Mouse (Mus musculus) midbrain, embryonic 16.5 days (tissue): ENCODE data around the gene Mettl14. TPM values are rescaled to one million over a fixed set of nuclear protein-coding genes. Genes with fewer than 3 reads are reported as not detected.

ENCODE experiments used
- ATAC-seq: fragments of 200-750 bp; cut with Nextera tagmentation; 2 replicates; pipeline ENCODE4 v1.8.0; 2017; ENCODE audit warnings: moderate TSS enrichment
- H3K27ac ChIP-seq: fragments of 300-500 bp; sonication (generic); 2 replicates; pipeline ENCODE4 v1.5.1; 2014; ENCODE audit warnings: mild to moderate bottlenecking, low read length, mixed read lengths
- H3K27me3 ChIP-seq: fragments of 300-500 bp; sonication (generic); 2 replicates; pipeline ENCODE4 v1.6.1; 2014; ENCODE audit warnings: low read depth, low read length, mixed read lengths; ENCODE audit not compliant: control insufficient read depth, insufficient read depth
- H3K36me3 ChIP-seq: fragments of 300-500 bp; sonication (generic); 2 replicates; pipeline ENCODE4 v1.6.1; 2014; ENCODE audit warnings: mild to moderate bottlenecking, low read length, moderate library complexity, mixed read lengths; ENCODE audit not compliant: control insufficient read depth, insufficient read depth
- H3K4me1 ChIP-seq: fragments of 300-500 bp; sonication (generic); 2 replicates; pipeline ENCODE4 v1.6.1; 2014; ENCODE audit warnings: mild to moderate bottlenecking, low read length, mixed read lengths; ENCODE audit not compliant: control insufficient read depth, insufficient read depth
- H3K4me2 ChIP-seq: fragments of 300-500 bp; sonication (generic); 2 replicates; pipeline ENCODE4 v1.6.1; 2014; ENCODE audit warnings: mild to moderate bottlenecking, low read length, mixed read lengths
- H3K4me3 ChIP-seq: fragments of 300-500 bp; sonication (generic); 2 replicates; pipeline ENCODE4 v1.5.1; 2014; ENCODE audit warnings: low read depth, mild to moderate bottlenecking, low read length, moderate library complexity, mixed read lengths
- H3K9ac ChIP-seq: fragments of 300-500 bp; sonication (generic); 2 replicates; pipeline ENCODE4 v1.6.1; 2014; ENCODE audit warnings: low read depth, low read length, mixed read lengths
- H3K9me3 ChIP-seq: fragments of 300-500 bp; sonication (generic); replicated peaks from 2 replicates; pipeline ENCODE4 v1.6.1; 2014; ENCODE audit warnings: mild to moderate bottlenecking, low read length, mixed read lengths; ENCODE audit not compliant: control insufficient read depth, poor library complexity, severe bottlenecking
- WGBS: fragments of 180-500 bp; shearing (Covaris S2); extraction: QIAGEN DNeasy Blood & Tissue Kit; methylation state at CpG from one replicate; pipeline ENCODE4 v1.1.7; 2014; 5-methylcytosine and 5-hydroxymethylcytosine counted together
- polyA plus RNA-seq: library from polyadenylated mRNA; unstranded; fragments of >200 nt; fragmentation: Nextera tagmentation; extraction: Ambion mirVana; gene quantifications from 2 replicates; pipeline ENCODE4 v1.2.1, GENCODE M21; 2015

The Mettl14 gene
- polyA plus RNA-seq, 1 experiment from 2014 or later: 25.5 TPM

GRCm38 (mm10) chr3:123350602-123351001, 35.3 kb downstream of the Mettl14 start:
- H3K9me3 ChIP-seq: no peaks in the 10 kb centered on the region
- H3K4me2 ChIP-seq: no peak overlapping the region
- no peaks in the 10 kb centered on the region for H3K27me3 ChIP-seq
- H3K36me3 ChIP-seq: no peaks in the 10 kb centered on the region
- no peaks in the 10 kb centered on the region for H3K4me1 ChIP-seq
- no peak overlapping the region for H3K9ac ChIP-seq
- WGBS: 85% methylated on average over 8 of the region's 8 CpGs
- no peak for ATAC-seq
- no peak overlapping the region for H3K27ac ChIP-seq
- no peak overlapping the region for H3K4me3 ChIP-seq

- no peak overlapping the region for H3K9ac ChIP-seq
- H3K36me3 ChIP-seq: no peaks in the 10 kb centered on the region
- H3K4me3 ChIP-seq: no peak overlapping the region
- no peak overlapping the region for H3K4me2 ChIP-seq
- WGBS: 93% methylated on average over 12 of the region's 12 CpGs
- no peak for ATAC-seq
- H3K27me3 ChIP-seq: no peaks in the 10 kb centered on the region
- H3K4me1 ChIP-seq: no peaks in the 10 kb centered on the region
- H3K27ac ChIP-seq: no peak overlapping the region
- no peaks in the 10 kb centered on the region for H3K9me3 ChIP-seq
Observed at GRCm38 (mm10) chr3:123348080-123348802, 37.7 kb downstream of the Mettl14 start.

GRCm38 (mm10) chr3:123343690-123344089, 42.2 kb downstream of the Mettl14 start:
- no peaks in the 10 kb centered on the region for H3K9me3 ChIP-seq
- H3K36me3 ChIP-seq: no peaks in the 10 kb centered on the region
- WGBS: 87% methylated on average over 6 of the region's 6 CpGs
- H3K27me3 ChIP-seq: no peaks in the 10 kb centered on the region
- no peaks in the 10 kb centered on the region for H3K4me1 ChIP-seq
- no peak overlapping the region for H3K4me2 ChIP-seq
- H3K27ac ChIP-seq: no peak overlapping the region
- no peak overlapping the region for H3K9ac ChIP-seq
- no peak for ATAC-seq
- H3K4me3 ChIP-seq: no peak overlapping the region

- Histone ChIP-seq H3K4me2 (no peak overlapping the region), H3K9ac (no peak overlapping the region), H3K36me3 (no peaks in the 10 kb centered on the region), H3K4me3 (no peak overlapping the region), H3K27me3 (no peaks in the 10 kb centered on the region), H3K4me1 (no peaks in the 10 kb centered on the region), H3K27ac (no peak overlapping the region), H3K9me3 (no peaks in the 10 kb centered on the region)
- WGBS: 90% methylated on average over 2 of the region's 2 CpGs
- no peak for ATAC-seq
Observed at GRCm38 (mm10) chr3:123341049-123341448, 44.9 kb downstream of the Mettl14 start.

GRCm38 (mm10) chr3:123338666-123339195, 47.2 kb downstream of the Mettl14 start:
- WGBS: 75% methylated on average over 12 of the region's 12 CpGs
- ATAC-seq: no peak
- H3K4me2 ChIP-seq: no peak overlapping the region
- no peaks in the 10 kb centered on the region for H3K27me3 ChIP-seq
- H3K27ac ChIP-seq: no peak overlapping the region
- H3K36me3 ChIP-seq: no peaks in the 10 kb centered on the region
- no peak overlapping the region for H3K4me3 ChIP-seq
- no peaks in the 10 kb centered on the region for H3K4me1 ChIP-seq
- H3K9ac ChIP-seq: no peak overlapping the region
- no peaks in the 10 kb centered on the region for H3K9me3 ChIP-seq

- no peaks in the 10 kb centered on the region for H3K36me3 ChIP-seq
- 86% methylated on average over 6 of the region's 6 CpGs for WGBS
- H3K4me3 ChIP-seq: no peak overlapping the region
- no peak overlapping the region for H3K4me2 ChIP-seq
- H3K9ac ChIP-seq: no peak overlapping the region
- H3K4me1 ChIP-seq: no peaks in the 10 kb centered on the region
- ATAC-seq: no peak
- H3K27ac ChIP-seq: no peak overlapping the region
- no peaks in the 10 kb centered on the region for H3K9me3 ChIP-seq
- H3K27me3 ChIP-seq: no peaks in the 10 kb centered on the region
Observed at GRCm38 (mm10) chr3:123337853-123338252, 48.1 kb downstream of the Mettl14 start.

- Histone ChIP-seq H3K4me1 (no peaks in the 10 kb centered on the region), H3K9me3 (no peaks in the 10 kb centered on the region), H3K4me2 (no peak overlapping the region), H3K36me3 (no peaks in the 10 kb centered on the region), H3K4me3 (no peak overlapping the region), H3K9ac (no peak overlapping the region), H3K27ac (no peak overlapping the region), H3K27me3 (no peaks in the 10 kb centered on the region)
- no peak for ATAC-seq
- 85% methylated on average over 5 of the region's 5 CpGs for WGBS
Observed at GRCm38 (mm10) chr3:123336951-123337350, 49.0 kb downstream of the Mettl14 start.

GRCm38 (mm10) chr3:123336455-123336854, 49.5 kb downstream of the Mettl14 start:
- Histone ChIP-seq H3K9me3 (no peaks in the 10 kb centered on the region), H3K9ac (no peak overlapping the region), H3K27ac (no peak overlapping the region), H3K4me1 (no peaks in the 10 kb centered on the region), H3K36me3 (no peaks in the 10 kb centered on the region), H3K4me3 (no peak overlapping the region), H3K27me3 (no peaks in the 10 kb centered on the region), H3K4me2 (no peak overlapping the region)
- ATAC-seq: no peak
- WGBS: 78% methylated on average over 7 of the region's 7 CpGs

- Histone ChIP-seq H3K9ac (no peak overlapping the region), H3K4me3 (no peak overlapping the region), H3K27ac (no peak overlapping the region), H3K9me3 (no peaks in the 10 kb centered on the region), H3K27me3 (no peaks in the 10 kb centered on the region), H3K4me2 (no peak overlapping the region), H3K4me1 (no peaks in the 10 kb centered on the region), H3K36me3 (no peaks in the 10 kb centered on the region)
- WGBS: 62% methylated on average over 3 of the region's 3 CpGs
- no peak for ATAC-seq
Observed at GRCm38 (mm10) chr3:123335480-123335879, 50.4 kb downstream of the Mettl14 start.
